ENCODE assay signal across 19 mouse cellular contexts in genomic region chr11:16907517-16908129, GRCm38 (mm10). TPM values are rescaled to one million over a fixed set of nuclear protein-coding genes. Genes with fewer than 3 reads are reported as not detected.
DNase-seq lines count a peak whose midpoint lies in the region; ATAC-seq and TF ChIP-seq lines count a peak whose summit lies in the region.
"Had no signal": no experiment of that assay in that cellular context is flagged by ENCODE, and none has a peak within 500 bp of the region (broad histone marks: within the 10 kb centered on the region; RNA-seq: fewer than 3 reads in every experiment).

No protein-coding gene starts in this region.

- no peak for TF ChIP-seq CTCF in MEL (IDR thresholded peaks at IDR 0.05 in 2 of 3, conservative IDR thresholded peaks at IDR 0.05 in 1 of 3; ENCODE audit: control insufficient read depth in 1 of 3, insufficient read depth in 1 of 3, low read depth in 2 of 3, low read length in 3 of 3, poor library complexity in 1 of 3, severe bottlenecking in 1 of 3)
- no peak for TF ChIP-seq CTCF in kidney, adult 2 months (conservative IDR thresholded peaks at IDR 0.05; ENCODE audit: insufficient read depth, insufficient read length, low read depth, low read length)

- no peak for TF ChIP-seq POLR2A in MEL (IDR thresholded peaks at IDR 0.05; ENCODE audit: control insufficient read depth in 1 of 2, insufficient read depth in 1 of 2, low read depth in 1 of 2, low read length in 2 of 2, poor library complexity in 1 of 2)
- TF ChIP-seq POLR2A in kidney, adult 2 months (IDR thresholded peaks at IDR 0.05; ENCODE audit: low read depth, low read length): no peak

- no peaks in the 10 kb centered on the region for H3K36me3 ChIP-seq in MEL (ENCODE audit: control insufficient read depth in 1 of 2, insufficient read depth in 2 of 2, low read length in 2 of 2)
- H3K36me3 ChIP-seq in kidney, adult 2 months (ENCODE audit: control insufficient read depth, insufficient read depth, low read length): peaks cover 13% of the 10 kb centered on the region
- H3K36me3 ChIP-seq in liver, embryonic 11.5 days (ENCODE audit: control insufficient read depth, insufficient read depth, low read length): no peaks in the 10 kb centered on the region
- H3K36me3 ChIP-seq: hindbrain, embryonic 15.5 days; limb, embryonic 10.5 days; liver, embryonic 13.5 days; midbrain, embryonic 13.5 days had no signal

- WGBS in kidney, adult 2 months: 72% methylated on average over 1 of the region's 1 CpGs
- WGBS in liver, embryonic 11.5 days: 79% methylated on average over 1 of the region's 1 CpGs

- H3K9me3 ChIP-seq in MEL (replicated peaks; ENCODE audit: insufficient read depth, low read length): no peaks in the 10 kb centered on the region
- H3K9me3 ChIP-seq in liver, embryonic 11.5 days (ENCODE audit: control insufficient read depth, low read length): no peaks in the 10 kb centered on the region
- H3K9me3 ChIP-seq: hindbrain, embryonic 15.5 days; limb, embryonic 10.5 days; liver, embryonic 13.5 days; midbrain, embryonic 13.5 days had no signal

- peaks cover 3 to 7% of the 10 kb centered on the region in 2 experiments; a peak in 3 of 4 replicates for H3K27me3 ChIP-seq in MEL (ENCODE audit: control insufficient read depth in 1 of 2, insufficient read depth in 2 of 2, low read length in 2 of 2)
- H3K27me3 ChIP-seq in kidney, adult 2 months (replicated peaks; ENCODE audit: control insufficient read depth, insufficient read depth, low read length): no peaks in the 10 kb centered on the region
- no peaks in the 10 kb centered on the region for H3K27me3 ChIP-seq in liver, embryonic 11.5 days (replicated peaks; ENCODE audit: control insufficient read depth, insufficient read depth, low read length)
- H3K27me3 ChIP-seq: hindbrain, embryonic 15.5 days; liver, embryonic 13.5 days; midbrain, embryonic 13.5 days had no signal

- no peak for TF ChIP-seq RAD21 in MEL (IDR thresholded peaks at IDR 0.05; ENCODE audit: low read depth, low read length)

- H3K79me2 ChIP-seq in MEL (ENCODE audit: control insufficient read depth, insufficient read depth, low read length, poor library complexity): no peaks in the 10 kb centered on the region

- H3K27ac ChIP-seq in MEL (ENCODE audit: control insufficient read depth, low read depth, low read length): no peak overlapping the region
- no peak overlapping the region for H3K27ac ChIP-seq in kidney, adult 2 months (ENCODE audit: insufficient read depth, low read depth, low read length)
- no peak overlapping the region for H3K27ac ChIP-seq in liver, embryonic 11.5 days (ENCODE audit: low read depth, low read length)
- H3K27ac ChIP-seq: hindbrain, embryonic 15.5 days; limb, embryonic 10.5 days; liver, embryonic 13.5 days; midbrain, embryonic 13.5 days had no signal

- no peaks in the 10 kb centered on the region for H3K4me1 ChIP-seq in MEL (ENCODE audit: control insufficient read depth in 1 of 2, insufficient read depth in 2 of 2, low read length in 2 of 2)
- H3K4me1 ChIP-seq in kidney, adult 2 months (ENCODE audit: control insufficient read depth, insufficient read depth, low read length): no peaks in the 10 kb centered on the region
- no peaks in the 10 kb centered on the region for H3K4me1 ChIP-seq in liver, embryonic 11.5 days (replicated peaks; ENCODE audit: control insufficient read depth, insufficient read depth, low read length)
- H3K4me1 ChIP-seq: liver, embryonic 13.5 days; midbrain, embryonic 13.5 days had no signal

- H3K4me3 ChIP-seq in MEL (ENCODE audit: control insufficient read depth in 1 of 2, insufficient read depth in 1 of 2, low read depth in 2 of 2, low read length in 2 of 2): no peak overlapping the region
- H3K4me3 ChIP-seq in kidney, adult 2 months (ENCODE audit: insufficient read depth, low read depth, low read length): no peak overlapping the region
- H3K4me3 ChIP-seq in liver, embryonic 11.5 days (ENCODE audit: low read depth, low read length): no peak overlapping the region
- H3K4me3 ChIP-seq: erythroblast, embryonic 14.5 days; hindbrain, embryonic 15.5 days; limb, embryonic 10.5 days; liver, embryonic 13.5 days; midbrain, embryonic 13.5 days had no signal

- no peak overlapping the region for H3K9ac ChIP-seq in MEL (ENCODE audit: control insufficient read depth, low read depth, low read length, poor library complexity, severe bottlenecking)
- no peak overlapping the region for H3K9ac ChIP-seq in liver, embryonic 11.5 days (ENCODE audit: low read depth, low read length)
- H3K9ac ChIP-seq: forebrain, postnatal 0 days; hindbrain, embryonic 15.5 days; liver, embryonic 13.5 days; midbrain, embryonic 13.5 days had no signal

- H3K4me2 ChIP-seq in liver, embryonic 11.5 days: no peak overlapping the region
- H3K4me2 ChIP-seq: hindbrain, embryonic 15.5 days; liver, embryonic 13.5 days; midbrain, embryonic 13.5 days had no signal

- DNase-seq in adrenal gland, postnatal 10 days: peak; percentile 15
- no peak for DNase-seq in adrenal gland, adult 18-20 months (ENCODE audit: low spot score in 2 of 2)
- DNase-seq in MEL (ENCODE audit: low read depth, low spot score): peak; percentile 7
- peak; percentile 29 for DNase-seq in kidney, adult 2 months
- DNase-seq in kidney, postnatal 4 days: peak; percentile 33 to 49
- no peak for DNase-seq in spleen, postnatal 10 days (ENCODE audit: low spot score in 2 of 2)
- no peak for DNase-seq in liver, embryonic 11.5 days (ENCODE audit: low spot score)
- DNase-seq in neural tube, embryonic 10.5 days (ENCODE audit: extremely low spot score, low spot score): no peak
- DNase-seq: cerebellum, postnatal 25 days; forebrain, postnatal 0 days; layer of hippocampus, postnatal 36 days; liver, embryonic 13.5 days; lung, postnatal 4 days; right cerebral cortex, postnatal 14 days; thymus, adult 2 months had no signal

- ATAC-seq in liver, embryonic 11.5 days (replicated peaks; ENCODE audit: low FRiP score): no peak
- ATAC-seq: forebrain, postnatal 0 days; midbrain, embryonic 13.5 days had no signal

- TF ChIP-seq EP300 in MEL (IDR thresholded peaks at IDR 0.05; ENCODE audit: low read depth in 1 of 2, low read length in 2 of 2): no peak

TF ChIP-seq in MEL, 35 proteins besides CTCF, POLR2A, EP300 and RAD21:
- no peak for TF ChIP-seq UBTF (IDR thresholded peaks at IDR 0.05; ENCODE audit: borderline replicate concordance, insufficient read depth, low read depth, low read length)
- no peak for TF ChIP-seq TBP (IDR thresholded peaks at IDR 0.05; ENCODE audit: low read depth, low read length)
- TF ChIP-seq CHD1 (IDR thresholded peaks at IDR 0.05; ENCODE audit: low read depth, low read length): no peak
- no peak for TF ChIP-seq ETS1 (IDR thresholded peaks at IDR 0.05; ENCODE audit: low read depth, low read length)
- no peak for TF ChIP-seq SMC3 (IDR thresholded peaks at IDR 0.05; ENCODE audit: low read depth, low read length)
- no peak for TF ChIP-seq KAT2A (conservative IDR thresholded peaks at IDR 0.05; ENCODE audit: low read depth, low read length)
- TF ChIP-seq ZC3H11A (IDR thresholded peaks at IDR 0.05; ENCODE audit: low read depth, low read length): no peak
- no peak for TF ChIP-seq MAFK (IDR thresholded peaks at IDR 0.05; ENCODE audit: borderline replicate concordance, low read depth, low read length)
- TF ChIP-seq TAL1 (IDR thresholded peaks at IDR 0.05; ENCODE audit: low read length): no peak
- no peak for TF ChIP-seq ZMIZ1 (IDR thresholded peaks at IDR 0.05; ENCODE audit: low read depth, low read length)
- no peak for TF ChIP-seq USF2 (IDR thresholded peaks at IDR 0.05; ENCODE audit: borderline replicate concordance in 1 of 2, insufficient read depth in 1 of 2, low read depth in 1 of 2, low read length in 2 of 2)
- TF ChIP-seq ZKSCAN1 (IDR thresholded peaks at IDR 0.05; ENCODE audit: low read depth, low read length): no peak

RNA-seq across cellular contexts. Expression of gene Fbxo48, which starts 43.6 kb away (rescaled TPM):
- total RNA-seq in adrenal gland, postnatal 10 days (2021): 1 to 10 TPM; 1.3 to 2.1 TPM
- total RNA-seq in adrenal gland, adult 18-20 months (2021): under 1 TPM; 0.32 to 0.33 TPM
- 3.4 and 3.7 TPM in 2 replicates for total RNA-seq in MEL (2012; rRNA removed)
- 1 to 10 TPM in 1 of 2 experiments, not detected in 1; 5.2 TPM for polyA plus RNA-seq in MEL (2012; ENCODE audit: insufficient read depth in 1 of 2, insufficient read length in 2 of 2, low read depth in 1 of 2, low replicate concordance in 2 of 2, missing spikeins in 1 of 2)
- polyA plus RNA-seq in kidney, adult 2 months (2012; rRNA removed): 0.08 and 0.11 TPM in 2 replicates
- 3.0 and 3.1 TPM in 2 replicates for polyA plus RNA-seq in liver, embryonic 11.5 days (2014; fragmentation: Nextera tagmentation; extraction: Ambion mirVana)

Comparison
In these comparisons a context has a peak if more than half of its experiments do, and no peak if none do; other contexts are left out.
1. DNase-seq: peak in adrenal gland, postnatal 10 days (single experiment), MEL (single experiment), kidney, adult 2 months (single experiment) and kidney, postnatal 4 days (2 of 2); none in adrenal gland, adult 18-20 months (0 of 2), spleen, postnatal 10 days (0 of 2), liver, embryonic 11.5 days (single experiment) and neural tube, embryonic 10.5 days (single experiment).